Mouse (Mus musculus): ENCODE measurements around the gene Polr2f. TPM values are rescaled to one million over a fixed set of nuclear protein-coding genes. Genes with fewer than 3 reads are reported as not detected.

Gene Polr2f
- polyA plus RNA-seq, 1 experiment: 20.3 TPM

GRCm38 (mm10) chr15:79097611-79098025 is 43.2 kb upstream of the Polr2f start:
- Histone ChIP-seq H3K27ac (ENCODE audit: insufficient read depth, low read length) (no peak overlapping the region), H3K4me1 (ENCODE audit: control insufficient read depth, insufficient read depth, insufficient read length) (no peaks in the 10 kb centered on the region), H3K4me3 (ENCODE audit: extremely low read depth, insufficient read depth, insufficient read length) (no peak overlapping the region), H3K36me3 (ENCODE audit: control insufficient read depth, insufficient read depth, low read length) (peaks cover 17% of the 10 kb centered on the region), H3K27me3 (ENCODE audit: control insufficient read depth, insufficient read depth, low read length) (no peaks in the 10 kb centered on the region)
- no peak for TF ChIP-seq CTCF (IDR thresholded peaks at IDR 0.05; ENCODE audit: extremely low read depth, insufficient read depth, insufficient read length, insufficient replicate concordance)
- no peak for TF ChIP-seq POLR2A (IDR thresholded peaks at IDR 0.05; ENCODE audit: low read depth, low read length)
- no peak for DNase-seq (ENCODE audit: low read depth in 1 of 2, low spot score in 2 of 2)
- 75% methylated on average over 6 of the region's 6 CpGs for WGBS

- H3K27ac ChIP-seq (ENCODE audit: insufficient read depth, low read length): no peak overlapping the region
- WGBS: 93% methylated on average over 5 of the region's 5 CpGs
- DNase-seq (ENCODE audit: low read depth in 1 of 2, low spot score in 2 of 2): no peak
These were observed 42.6 kb upstream of the Polr2f start for GRCm38 (mm10) chr15:79098220-79098619.

DNA sequence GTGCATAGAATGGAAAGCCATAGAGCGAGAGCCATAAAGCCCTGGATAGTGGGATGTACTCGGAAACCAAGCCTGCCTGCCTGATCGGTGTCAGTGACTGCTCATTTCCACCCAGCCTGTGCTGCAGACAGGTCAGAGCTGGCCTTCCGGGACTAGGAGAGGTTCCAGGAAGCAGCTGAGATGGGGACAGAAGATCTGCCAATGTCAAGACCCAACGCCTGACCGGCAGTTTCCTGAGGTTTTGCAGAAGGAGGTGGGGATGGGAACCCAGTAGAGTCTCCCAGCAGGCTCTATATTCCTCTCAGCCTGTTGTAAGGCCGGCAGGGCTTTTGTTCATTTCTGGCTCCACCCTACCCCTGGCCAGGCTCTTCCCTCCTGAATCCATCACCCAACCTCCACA is 41.9 kb upstream of the Polr2f start:
- Histone ChIP-seq H3K36me3 (ENCODE audit: control insufficient read depth, insufficient read depth, low read length) (peaks cover 10% of the 10 kb centered on the region), H3K27me3 (ENCODE audit: control insufficient read depth, insufficient read depth, low read length) (no peaks in the 10 kb centered on the region), H3K4me1 (ENCODE audit: control insufficient read depth, insufficient read depth, insufficient read length) (no peaks in the 10 kb centered on the region), H3K4me3 (ENCODE audit: extremely low read depth, insufficient read depth, insufficient read length) (no peak overlapping the region), H3K27ac (ENCODE audit: insufficient read depth, low read length) (no peak overlapping the region)
- TF ChIP-seq CTCF (IDR thresholded peaks at IDR 0.05; ENCODE audit: extremely low read depth, insufficient read depth, insufficient read length, insufficient replicate concordance) (no peak), POLR2A (IDR thresholded peaks at IDR 0.05; ENCODE audit: low read depth, low read length) (no peak)
- no peak for DNase-seq (ENCODE audit: low read depth in 1 of 2, low spot score in 2 of 2)
- WGBS: 36% methylated on average over 7 of the region's 7 CpGs

More at GRCm38 (mm10) chr15:79098220-79098619, 42.6 kb upstream of the Polr2f start:
- TF ChIP-seq CTCF (IDR thresholded peaks at IDR 0.05; ENCODE audit: extremely low read depth, insufficient read depth, insufficient read length, insufficient replicate concordance) (no peak), POLR2A (IDR thresholded peaks at IDR 0.05; ENCODE audit: low read depth, low read length) (no peak)
- Histone ChIP-seq H3K4me3 (ENCODE audit: extremely low read depth, insufficient read depth, insufficient read length) (no peak overlapping the region), H3K4me1 (ENCODE audit: control insufficient read depth, insufficient read depth, insufficient read length) (no peaks in the 10 kb centered on the region), H3K36me3 (ENCODE audit: control insufficient read depth, insufficient read depth, low read length) (peaks cover 15% of the 10 kb centered on the region), H3K27me3 (ENCODE audit: control insufficient read depth, insufficient read depth, low read length) (no peaks in the 10 kb centered on the region)

DNA sequence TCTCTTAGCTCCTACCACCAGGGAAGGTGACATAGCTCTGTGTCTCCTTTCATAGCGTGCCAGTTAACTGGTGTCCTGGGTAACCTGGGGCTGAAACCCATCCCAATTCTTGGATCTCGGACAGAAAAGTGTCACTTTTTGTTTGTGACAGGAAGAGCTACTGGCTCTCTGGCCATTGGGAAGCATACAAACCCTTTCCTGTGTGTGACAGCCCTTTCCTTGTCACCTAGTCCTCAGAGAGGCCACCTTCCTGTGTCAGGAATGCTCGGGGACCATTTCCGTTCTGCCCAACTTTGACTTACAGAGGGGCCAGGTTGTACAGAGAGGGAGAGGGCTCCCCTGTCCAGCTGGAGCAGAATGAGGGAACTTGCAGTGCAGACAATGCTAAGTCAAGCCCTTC is 41.4 kb upstream of the Polr2f start:
- no peak overlapping the region for H3K27ac ChIP-seq (ENCODE audit: insufficient read depth, low read length)
- no peak overlapping the region for H3K4me3 ChIP-seq (ENCODE audit: extremely low read depth, insufficient read depth, insufficient read length)
- TF ChIP-seq CTCF (IDR thresholded peaks at IDR 0.05; ENCODE audit: extremely low read depth, insufficient read depth, insufficient read length, insufficient replicate concordance): no peak
- no peak for TF ChIP-seq POLR2A (IDR thresholded peaks at IDR 0.05; ENCODE audit: low read depth, low read length)
- H3K36me3 ChIP-seq (ENCODE audit: control insufficient read depth, insufficient read depth, low read length): peaks cover 5% of the 10 kb centered on the region; the same call in 1 of the 2 replicates
- WGBS: 76% methylated on average over 4 of the region's 4 CpGs
- no peaks in the 10 kb centered on the region for H3K4me1 ChIP-seq (ENCODE audit: control insufficient read depth, insufficient read depth, insufficient read length)
- DNase-seq (ENCODE audit: low read depth in 1 of 2, low spot score in 2 of 2): no peak
- H3K27me3 ChIP-seq (ENCODE audit: control insufficient read depth, insufficient read depth, low read length): no peaks in the 10 kb centered on the region

GRCm38 (mm10) chr15:79100391-79100790 is 40.4 kb upstream of the Polr2f start:
- WGBS: 85% methylated on average over 4 of the region's 4 CpGs
- Histone ChIP-seq H3K36me3 (ENCODE audit: control insufficient read depth, insufficient read depth, low read length) (peaks cover 2% of the 10 kb centered on the region; the same call in 1 of the 2 replicates), H3K4me3 (ENCODE audit: extremely low read depth, insufficient read depth, insufficient read length) (no peak overlapping the region), H3K27me3 (ENCODE audit: control insufficient read depth, insufficient read depth, low read length) (no peaks in the 10 kb centered on the region), H3K27ac (ENCODE audit: insufficient read depth, low read length) (no peak overlapping the region), H3K4me1 (ENCODE audit: control insufficient read depth, insufficient read depth, insufficient read length) (no peaks in the 10 kb centered on the region)
- TF ChIP-seq POLR2A (IDR thresholded peaks at IDR 0.05; ENCODE audit: low read depth, low read length) (no peak), CTCF (IDR thresholded peaks at IDR 0.05; ENCODE audit: extremely low read depth, insufficient read depth, insufficient read length, insufficient replicate concordance) (no peak)
- DNase-seq (ENCODE audit: low read depth in 1 of 2, low spot score in 2 of 2): no peak

- no peak overlapping the region for H3K4me3 ChIP-seq (ENCODE audit: extremely low read depth, insufficient read depth, insufficient read length)
These were observed 39.3 kb upstream of the Polr2f start for GRCm38 (mm10) chr15:79101531-79101930.

GRCm38 (mm10) chr15:79103264-79103663 is 37.5 kb upstream of the Polr2f start:
- no peaks in the 10 kb centered on the region for H3K36me3 ChIP-seq (ENCODE audit: control insufficient read depth, insufficient read depth, low read length)
- 87% methylated on average over 10 of the region's 10 CpGs for WGBS
- TF ChIP-seq CTCF (IDR thresholded peaks at IDR 0.05; ENCODE audit: extremely low read depth, insufficient read depth, insufficient read length, insufficient replicate concordance) (no peak), POLR2A (IDR thresholded peaks at IDR 0.05; ENCODE audit: low read depth, low read length) (no peak)
- H3K4me3 ChIP-seq (ENCODE audit: extremely low read depth, insufficient read depth, insufficient read length): no peak overlapping the region
- no peak for DNase-seq (ENCODE audit: low read depth in 1 of 2, low spot score in 2 of 2)
- H3K27ac ChIP-seq (ENCODE audit: insufficient read depth, low read length): no peak overlapping the region
- H3K27me3 ChIP-seq (ENCODE audit: control insufficient read depth, insufficient read depth, low read length): no peaks in the 10 kb centered on the region
- no peaks in the 10 kb centered on the region for H3K4me1 ChIP-seq (ENCODE audit: control insufficient read depth, insufficient read depth, insufficient read length)

More at GRCm38 (mm10) chr15:79101531-79101930, 39.3 kb upstream of the Polr2f start:
- TF ChIP-seq POLR2A (IDR thresholded peaks at IDR 0.05; ENCODE audit: low read depth, low read length) (no peak), CTCF (IDR thresholded peaks at IDR 0.05; ENCODE audit: extremely low read depth, insufficient read depth, insufficient read length, insufficient replicate concordance) (no peak)
- Histone ChIP-seq H3K27me3 (ENCODE audit: control insufficient read depth, insufficient read depth, low read length) (no peaks in the 10 kb centered on the region), H3K4me1 (ENCODE audit: control insufficient read depth, insufficient read depth, insufficient read length) (no peaks in the 10 kb centered on the region), H3K36me3 (ENCODE audit: control insufficient read depth, insufficient read depth, low read length) (no peaks in the 10 kb centered on the region), H3K27ac (ENCODE audit: insufficient read depth, low read length) (no peak overlapping the region)
- no peak for DNase-seq (ENCODE audit: low read depth in 1 of 2, low spot score in 2 of 2)

All from spleen, adult 2 months (tissue).